Mouse (Mus musculus): ENCODE measurements around the gene Ahdc1.

GRCm38 (mm10) chr4:133047353-133048105 lies 36.5 kb downstream of the Ahdc1 start:
- TF ChIP-seq CTCF (IDR thresholded peaks at IDR 0.05; ENCODE audit: low read depth, low read length) = no peak
- TF ChIP-seq POLR2AphosphoS5 (IDR thresholded peaks at IDR 0.05; ENCODE audit: insufficient replicate concordance, low read depth, low read length) = no peak
- no peak for TF ChIP-seq TAL1 (conservative IDR thresholded peaks at IDR 0.05; ENCODE audit: low read depth, low read length)
- TF ChIP-seq GATA1 (IDR thresholded peaks at IDR 0.05; ENCODE audit: borderline replicate concordance, low read length) = no peak

All from G1E (cell line).